Mouse (Mus musculus) forebrain, postnatal 0 days (tissue): ENCODE results near the gene Mymx. TPM values are rescaled to one million over a fixed set of nuclear protein-coding genes. Genes with fewer than 3 reads are reported as not detected.

ENCODE experiments used
- ATAC-seq: fragments of 200-750 bp; cut with Nextera tagmentation; 2 replicates; pipeline ENCODE4 v1.8.0; 2017; ENCODE audit warnings: mild to moderate bottlenecking, moderate library complexity
- DNase-seq: peaks from one replicate; pipeline ENCODE4 v3.0.0-alpha.2; 2015
- H3K27ac ChIP-seq: fragments of 300-500 bp; sonication (generic); 2 replicates; pipeline ENCODE4 v1.5.1; 2014; ENCODE audit warnings: low read depth, mild to moderate bottlenecking, antibody characterized with exemption, low read length, moderate library complexity, mixed read lengths
- H3K27me3 ChIP-seq: fragments of 300-500 bp; sonication (generic); 2 replicates; pipeline ENCODE4 v1.6.1; 2014; ENCODE audit warnings: mild to moderate bottlenecking, low read length, mixed read lengths; ENCODE audit not compliant: insufficient read depth
- H3K36me3 ChIP-seq: fragments of 300-500 bp; sonication (generic); 2 replicates; pipeline ENCODE4 v1.6.1; 2014; ENCODE audit warnings: mild to moderate bottlenecking, moderate library complexity; ENCODE audit not compliant: insufficient read depth
- H3K4me1 ChIP-seq: fragments of 300-500 bp; sonication (generic); 2 replicates; pipeline ENCODE4 v1.6.1; 2014; ENCODE audit warnings: antibody characterized with exemption; ENCODE audit not compliant: insufficient read depth
- H3K4me2 ChIP-seq: fragments of 300-500 bp; sonication (generic); 2 replicates; pipeline ENCODE4 v1.6.1; 2014; ENCODE audit warnings: low read depth, mild to moderate bottlenecking, moderate library complexity
- H3K4me3 ChIP-seq: fragments of 300-500 bp; sonication (generic); 2 replicates; pipeline ENCODE4 v1.5.1; 2014; ENCODE audit warnings: low read depth, low read length, mixed read lengths
- H3K9ac ChIP-seq: fragments of 300-500 bp; sonication (generic); 2 replicates; pipeline ENCODE4 v1.6.1; 2014; ENCODE audit warnings: mild to moderate bottlenecking
- H3K9me3 ChIP-seq: fragments of 300-500 bp; sonication (generic); 2 replicates; pipeline ENCODE4 v1.6.1; 2016; ENCODE audit warnings: low read length
- CTCF ChIP-seq: sonication (generic); IDR thresholded peaks from 2 replicates; pipeline ENCODE4 v1.5.1; 2016; ENCODE audit warnings: antibody characterized with exemption, control low read depth, low read depth
- WGBS: fragments of 180-500 bp; shearing (Covaris S2); extraction: QIAGEN DNeasy Blood & Tissue Kit; methylation state at CpG from one replicate; pipeline ENCODE4 v1.1.7; 2014; 5-methylcytosine and 5-hydroxymethylcytosine counted together
- polyA plus RNA-seq: library from polyadenylated mRNA; unstranded; fragments of >200 nt; fragmentation: Nextera tagmentation; extraction: Ambion mirVana; gene quantifications from 2 replicates; pipeline ENCODE4 v1.2.1, GENCODE M21; 2015
- total RNA-seq: library from RNA; depleted of rRNA; stranded (reverse); fragments of >200 nt; gene quantifications from 2 replicates; pipeline ENCODE4 v1.2.3, GENCODE M21; 2014

Mymx gene
- total and polyA plus RNA-seq, 2 experiments from 2014 or later = not detected

GRCm38 (mm10) chr17:45578242-45578641, 23.7 kb downstream of the Mymx start:
- no peaks in the 10 kb centered on the region for H3K9me3 ChIP-seq
- H3K9ac ChIP-seq = no peak overlapping the region
- H3K27me3 ChIP-seq = no peaks in the 10 kb centered on the region
- H3K4me3 ChIP-seq = no peak overlapping the region
- H3K4me2 ChIP-seq = no peak overlapping the region
- H3K36me3 ChIP-seq = no peaks in the 10 kb centered on the region
- H3K27ac ChIP-seq = no peak overlapping the region
- peaks cover 9% of the 10 kb centered on the region for H3K4me1 ChIP-seq
- DNase-seq (no peak), ATAC-seq (no peak)
- 52% methylated on average over 5 of the region's 5 CpGs for WGBS
- no peak for TF ChIP-seq CTCF

- H3K4me2 ChIP-seq = no peak overlapping the region
- peak overlapping the region; percentile 98 for H3K27ac ChIP-seq
- TF ChIP-seq CTCF = no peak
- no peaks in the 10 kb centered on the region for H3K27me3 ChIP-seq
- WGBS = 90% methylated on average over 8 of the region's 8 CpGs
- peak overlapping the region; percentile 99 for H3K9ac ChIP-seq
- ATAC-seq (no peak), DNase-seq (no peak)
- H3K36me3 ChIP-seq = peaks cover 11% of the 10 kb centered on the region
- H3K4me1 ChIP-seq = peaks cover 9% of the 10 kb centered on the region
- no peaks in the 10 kb centered on the region for H3K9me3 ChIP-seq
- H3K4me3 ChIP-seq = no peak overlapping the region
These were observed 26.6 kb downstream of the Mymx start for GRCm38 (mm10) chr17:45575123-45575897.

- peaks cover 9% of the 10 kb centered on the region for H3K4me1 ChIP-seq
- TF ChIP-seq CTCF = no peak
- no peaks in the 10 kb centered on the region for H3K27me3 ChIP-seq
- H3K27ac ChIP-seq = peak overlapping the region; percentile 98
- WGBS = 6% methylated on average over 17 of the region's 17 CpGs
- H3K9me3 ChIP-seq = no peaks in the 10 kb centered on the region
- peak overlapping the region; percentile 99 for H3K9ac ChIP-seq
- peak; percentile 90 for DNase-seq
- H3K4me2 ChIP-seq = peak overlapping the region; percentile 79
- peaks cover 22% of the 10 kb centered on the region for H3K36me3 ChIP-seq
- H3K4me3 ChIP-seq = peak overlapping the region; percentile 98
- peak; percentile 81 for ATAC-seq
These were observed 27.7 kb downstream of the Mymx start for GRCm38 (mm10) chr17:45574129-45574761.

- no peak for TF ChIP-seq CTCF
- Histone ChIP-seq H3K4me2 (peak overlapping the region; percentile 79), H3K9ac (peak overlapping the region; percentile 99), H3K9me3 (no peaks in the 10 kb centered on the region), H3K36me3 (peaks cover 27% of the 10 kb centered on the region), H3K27me3 (no peaks in the 10 kb centered on the region), H3K4me1 (peaks cover 9% of the 10 kb centered on the region), H3K4me3 (peak overlapping the region; percentile 98), H3K27ac (peak overlapping the region; percentile 98)
- ATAC-seq (peak; percentile 69), DNase-seq (peak; percentile 96)
- WGBS = under 1% methylated on average over 14 of the region's 18 CpGs
These were observed 28.1 kb downstream of the Mymx start for GRCm38 (mm10) chr17:45573780-45574123.

- peak within 1 kb of the TSS; percentile 98 for H3K27ac ChIP-seq
These were observed 28.7 kb downstream of the Mymx start, which contains the start of gene Hsp90ab1 for GRCm38 (mm10) chr17:45573087-45573779. TSS of gene Hsp90ab1 (minus strand) at chr17:45573271.

GRCm38 (mm10) chr17:45572103-45573086, 29.5 kb downstream of the Mymx start:
- Histone ChIP-seq H3K4me1 (peaks cover 9% of the 10 kb centered on the region), H3K9me3 (no peaks in the 10 kb centered on the region), H3K4me3 (peak overlapping the region; percentile 98), H3K9ac (peak overlapping the region; percentile 99), H3K4me2 (peak overlapping the region; percentile 79), H3K27me3 (no peaks in the 10 kb centered on the region), H3K36me3 (peaks cover 40% of the 10 kb centered on the region), H3K27ac (peak overlapping the region; percentile 98)
- TF ChIP-seq CTCF = no peak
- DNase-seq = peak; percentile 92
- peak; percentile 60 for ATAC-seq
- WGBS = under 1% methylated on average over 57 of the region's 57 CpGs

More at GRCm38 (mm10) chr17:45573087-45573779, 28.7 kb downstream of the Mymx start, which contains the start of gene Hsp90ab1:
- Histone ChIP-seq H3K4me2 (peak within 1 kb of the TSS; percentile 79), H3K9me3 (no peaks in the 10 kb centered on the region), H3K27me3 (no peaks in the 10 kb centered on the region), H3K36me3 (peaks cover 32% of the 10 kb centered on the region), H3K9ac (peak within 1 kb of the TSS; percentile 99), H3K4me3 (peak within 1 kb of the TSS; percentile 98), H3K4me1 (peaks cover 9% of the 10 kb centered on the region)
- no peak for TF ChIP-seq CTCF
- ATAC-seq (peak; percentile 75), DNase-seq (peak; percentile 99)
- under 1% methylated on average over 41 of the region's 41 CpGs for WGBS
